Mouse (Mus musculus) thymus, postnatal 14 days (tissue): ENCODE results near the gene Fam221b.

Source experiments
- DNase-seq: peaks from one replicate; pipeline ENCODE4 v3.0.0; 2021

Fam221b gene

GRCm38 (mm10) chr4:43668782-43669427 lies at the start of gene Fam221b, which contains the start of gene Tmem8b:
Fam221b (minus strand) TSS chr4:43669145.
Tmem8b (plus strand) TSS chr4:43668971.
- peak; percentile 93 for DNase-seq

GRCm38 (mm10) chr4:43713652-43714219 lies 44.8 kb upstream of the Fam221b start:
- DNase-seq, result no peak

- peak; percentile 75 for DNase-seq
Measured at GRCm38 (mm10) chr4:43711821-43712220, 42.9 kb upstream of the Fam221b start.

GRCm38 (mm10) chr4:43709869-43710268 lies 40.9 kb upstream of the Fam221b start, which contains the start of gene Olfr71:
Olfr71 (minus strand) TSS chr4:43710255.
- no peak for DNase-seq

GRCm38 (mm10) chr4:43705991-43706390 lies 37.0 kb upstream of the Fam221b start:
- no peak for DNase-seq

- DNase-seq, result no peak
Measured at GRCm38 (mm10) chr4:43703851-43704250, 34.9 kb upstream of the Fam221b start.

- no peak for DNase-seq
Measured at GRCm38 (mm10) chr4:43703439-43703838, 34.5 kb upstream of the Fam221b start.

GRCm38 (mm10) chr4:43700707-43701106 lies 31.8 kb upstream of the Fam221b start, which contains the start of gene Olfr70:
Olfr70 (minus strand) TSS chr4:43700807.
- DNase-seq, result no peak

- no peak for DNase-seq
Measured at GRCm38 (mm10) chr4:43696561-43696960, 27.6 kb upstream of the Fam221b start.

GRCm38 (mm10) chr4:43695249-43695671 lies 26.3 kb upstream of the Fam221b start:
- no peak for DNase-seq

GRCm38 (mm10) chr4:43694439-43695248 lies 25.7 kb upstream of the Fam221b start:
- no peak for DNase-seq

GRCm38 (mm10) chr4:43693806-43694241 lies 24.9 kb upstream of the Fam221b start:
- DNase-seq, result no peak

- DNase-seq, result no peak
Measured at GRCm38 (mm10) chr4:43691026-43691425, 22.1 kb upstream of the Fam221b start.

- no peak for DNase-seq
Measured at GRCm38 (mm10) chr4:43690021-43690420, 21.1 kb upstream of the Fam221b start.

GRCm38 (mm10) chr4:43679416-43680043 lies 10.6 kb upstream of the Fam221b start:
- no peak for DNase-seq

GRCm38 (mm10) chr4:43678541-43678940 lies 9.6 kb upstream of the Fam221b start:
- DNase-seq, result no peak

- DNase-seq, result no peak
Measured at GRCm38 (mm10) chr4:43675608-43676007, 6.7 kb upstream of the Fam221b start.

GRCm38 (mm10) chr4:43674974-43675373 lies 6.0 kb upstream of the Fam221b start:
- no peak for DNase-seq

GRCm38 (mm10) chr4:43673703-43674102 lies 4.8 kb upstream of the Fam221b start:
- no peak for DNase-seq

GRCm38 (mm10) chr4:43672070-43672469 lies 3.1 kb upstream of the Fam221b start:
- DNase-seq, result peak; percentile 83

- DNase-seq, result no peak
Measured at GRCm38 (mm10) chr4:43669428-43669794, 466 bp upstream of the Fam221b start.

GRCm38 (mm10) chr4:43666412-43666811 lies 2.5 kb downstream of the Fam221b start:
- peak; percentile 27 for DNase-seq

- no peak for DNase-seq
Measured at GRCm38 (mm10) chr4:43657146-43657545, 11.8 kb downstream of the Fam221b start.
